Mouse (Mus musculus): ENCODE data around the gene Frs2. TPM values are rescaled to one million over a fixed set of nuclear protein-coding genes. Genes with fewer than 3 reads are reported as not detected.

Gene Frs2
- polyA plus RNA-seq, 1 experiment, result 37.8 TPM

DNA sequence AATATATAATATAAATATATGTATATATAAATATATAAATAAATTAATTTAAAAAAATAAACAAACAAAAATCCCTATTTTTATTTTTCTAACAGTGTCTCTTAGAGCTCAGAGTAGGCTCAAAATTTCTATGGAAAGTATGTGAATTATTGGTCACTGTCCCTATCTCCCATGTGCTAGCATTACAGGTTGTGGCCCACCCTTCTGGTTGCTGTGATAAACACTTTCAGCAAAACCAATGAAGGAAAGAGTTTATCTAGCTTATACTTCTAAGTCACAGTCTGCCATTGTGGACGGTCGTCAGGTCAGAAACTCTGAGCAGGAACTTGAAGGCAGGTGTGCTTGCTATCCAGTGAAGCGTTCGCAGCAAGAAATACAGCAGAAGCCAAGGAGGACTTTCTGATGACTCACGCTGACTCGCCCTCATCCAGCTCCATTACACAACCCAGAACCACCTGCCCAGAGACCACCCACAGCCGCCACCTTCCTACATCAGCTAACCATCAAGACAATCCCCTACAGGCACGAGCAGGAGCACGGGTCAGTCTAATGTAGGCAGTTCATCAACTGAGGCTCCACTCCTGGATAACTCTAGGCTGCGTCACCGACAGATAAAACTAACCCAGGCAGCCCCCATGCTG is 18.6 kb upstream of the Frs2 start:
- no peak for DNase-seq (ENCODE audit: low read depth)
- no peak for TF ChIP-seq POLR2A (IDR thresholded peaks at IDR 0.05; ENCODE audit: borderline replicate concordance, extremely low read depth, insufficient read depth, insufficient read length, poor library complexity, severe bottlenecking)
- no peak for TF ChIP-seq CTCF (IDR thresholded peaks at IDR 0.05; ENCODE audit: borderline replicate concordance, extremely low read depth, insufficient read depth, insufficient read length)

DNA sequence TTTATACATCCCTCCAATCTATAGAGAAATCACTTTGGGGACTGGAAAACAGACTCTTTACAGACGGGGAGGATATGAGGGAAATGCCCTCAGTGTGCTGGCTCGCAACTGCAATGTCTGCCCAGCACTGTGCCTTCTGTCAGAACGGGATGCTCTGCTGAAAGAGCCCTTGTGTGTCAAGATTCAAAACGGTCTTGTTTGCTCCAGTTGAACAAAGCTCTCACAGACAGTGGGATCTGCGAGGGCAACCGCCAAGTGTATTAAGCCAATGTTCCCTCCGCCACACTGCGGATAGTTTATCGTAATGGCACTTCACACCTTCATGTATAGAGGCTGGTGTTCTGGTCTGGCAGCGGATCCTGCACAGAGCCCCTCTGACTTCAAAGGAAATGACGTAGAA is 14.3 kb upstream of the Frs2 start:
- peak; percentile 42 for DNase-seq (ENCODE audit: low read depth)
- TF ChIP-seq POLR2A (IDR thresholded peaks at IDR 0.05; ENCODE audit: borderline replicate concordance, extremely low read depth, insufficient read depth, insufficient read length, poor library complexity, severe bottlenecking), result no peak

DNA sequence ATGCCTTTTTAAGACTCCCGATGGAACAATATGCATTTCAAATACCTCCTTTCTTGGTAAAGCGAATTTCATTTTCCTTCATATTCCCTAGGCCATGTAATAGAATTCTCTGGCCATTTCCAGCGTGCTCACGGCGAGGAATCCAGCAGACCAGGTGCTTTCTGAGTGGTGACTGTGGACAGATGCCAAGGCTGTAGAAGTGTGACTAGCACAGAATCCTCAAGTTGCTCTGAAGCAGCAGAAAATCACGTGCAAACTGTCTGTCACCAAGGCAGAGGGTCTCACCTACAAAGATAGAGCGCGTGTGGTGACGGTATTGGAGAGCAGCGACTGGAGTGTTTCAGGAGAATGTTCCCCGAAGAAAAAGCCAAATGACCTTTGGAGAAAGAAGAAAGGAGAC is 11.8 kb upstream of the Frs2 start:
- TF ChIP-seq CTCF (IDR thresholded peaks at IDR 0.05; ENCODE audit: borderline replicate concordance, extremely low read depth, insufficient read depth, insufficient read length), result no peak
- no peak for TF ChIP-seq POLR2A (IDR thresholded peaks at IDR 0.05; ENCODE audit: borderline replicate concordance, extremely low read depth, insufficient read depth, insufficient read length, poor library complexity, severe bottlenecking)
- no peak for DNase-seq (ENCODE audit: low read depth)

DNA sequence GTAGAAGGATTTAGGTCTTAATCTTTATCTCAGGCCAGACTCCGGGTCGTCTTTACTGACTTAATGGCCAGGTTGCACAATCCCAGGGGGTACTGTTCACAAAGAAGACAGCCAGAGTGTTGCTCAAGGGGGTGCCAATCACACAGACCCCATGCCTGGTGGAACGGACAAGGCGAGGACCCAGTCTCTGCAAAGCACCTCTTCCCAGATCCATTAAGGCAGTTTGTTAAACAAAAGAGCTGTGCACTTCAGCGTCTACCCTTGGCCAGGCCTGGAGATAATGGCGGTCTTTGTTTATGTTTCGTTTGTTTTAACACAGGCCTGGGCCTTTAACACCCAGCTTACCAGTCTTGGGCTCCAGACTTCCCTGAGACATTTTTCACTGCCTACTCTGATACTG is 3.9 kb upstream of the Frs2 start:
- no peak for DNase-seq (ENCODE audit: low read depth)
- TF ChIP-seq POLR2A (IDR thresholded peaks at IDR 0.05; ENCODE audit: borderline replicate concordance, extremely low read depth, insufficient read depth, insufficient read length, poor library complexity, severe bottlenecking) (no peak), CTCF (IDR thresholded peaks at IDR 0.05; ENCODE audit: borderline replicate concordance, extremely low read depth, insufficient read depth, insufficient read length) (no peak)

DNA sequence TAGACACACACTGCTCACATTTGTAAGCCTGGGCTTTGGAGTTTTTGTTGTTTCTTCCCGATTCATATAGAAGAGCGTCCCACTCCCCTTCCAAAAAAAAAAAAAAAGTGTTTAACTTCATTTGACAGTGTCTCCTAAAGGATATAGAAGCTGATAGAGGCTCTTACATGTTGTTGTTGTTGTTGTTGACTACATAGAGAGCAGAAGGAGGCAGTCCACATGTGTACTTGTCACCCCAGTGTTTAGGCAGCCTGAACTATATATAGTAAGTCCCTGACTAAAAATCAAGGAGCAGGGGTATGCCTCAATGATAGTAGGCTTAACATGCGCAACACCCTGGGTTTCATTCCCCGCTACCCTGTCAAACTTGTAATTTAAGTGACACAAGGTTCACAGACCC is 3.3 kb upstream of the Frs2 start:
- no peak for TF ChIP-seq POLR2A (IDR thresholded peaks at IDR 0.05; ENCODE audit: borderline replicate concordance, extremely low read depth, insufficient read depth, insufficient read length, poor library complexity, severe bottlenecking)
- no peak for TF ChIP-seq CTCF (IDR thresholded peaks at IDR 0.05; ENCODE audit: borderline replicate concordance, extremely low read depth, insufficient read depth, insufficient read length)
- no peak for DNase-seq (ENCODE audit: low read depth)

GRCm38 (mm10) chr10:117151241-117151640 is 2.9 kb upstream of the Frs2 start:
- TF ChIP-seq CTCF (IDR thresholded peaks at IDR 0.05; ENCODE audit: borderline replicate concordance, extremely low read depth, insufficient read depth, insufficient read length), result no peak
- DNase-seq (ENCODE audit: low read depth), result no peak

DNA sequence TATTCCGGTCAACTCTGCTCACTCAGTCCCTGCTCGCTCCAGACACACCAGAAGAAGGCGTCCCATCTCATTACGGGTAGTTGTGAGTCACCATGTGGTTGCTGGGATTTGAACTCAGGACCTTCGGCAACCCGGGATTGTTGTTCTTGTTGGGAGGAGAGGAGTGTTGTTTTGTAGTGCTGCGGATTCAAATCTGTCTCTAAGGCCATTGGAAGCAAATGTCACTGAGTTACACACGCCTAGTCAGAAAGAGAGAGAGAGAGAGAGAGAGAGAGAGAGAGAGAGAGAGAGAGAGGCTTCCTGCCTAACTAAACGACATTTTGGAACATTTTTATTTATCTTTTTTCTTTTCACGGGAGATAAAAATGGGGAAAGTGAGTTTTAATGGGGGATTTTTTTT is 2.4 kb upstream of the Frs2 start:
- DNase-seq (ENCODE audit: low read depth), result no peak
- TF ChIP-seq POLR2A (IDR thresholded peaks at IDR 0.05; ENCODE audit: borderline replicate concordance, extremely low read depth, insufficient read depth, insufficient read length, poor library complexity, severe bottlenecking), result no peak
- no peak for TF ChIP-seq CTCF (IDR thresholded peaks at IDR 0.05; ENCODE audit: borderline replicate concordance, extremely low read depth, insufficient read depth, insufficient read length)

- DNase-seq (ENCODE audit: low read depth), result peak; percentile 48
- no peak for TF ChIP-seq CTCF (IDR thresholded peaks at IDR 0.05; ENCODE audit: borderline replicate concordance, extremely low read depth, insufficient read depth, insufficient read length)
- no peak for TF ChIP-seq POLR2A (IDR thresholded peaks at IDR 0.05; ENCODE audit: borderline replicate concordance, extremely low read depth, insufficient read depth, insufficient read length, poor library complexity, severe bottlenecking)
Measured at GRCm38 (mm10) chr10:117149942-117150617, 1.7 kb upstream of the Frs2 start.

- TF ChIP-seq POLR2A (IDR thresholded peaks at IDR 0.05; ENCODE audit: borderline replicate concordance, extremely low read depth, insufficient read depth, insufficient read length, poor library complexity, severe bottlenecking), result no peak
- TF ChIP-seq CTCF (IDR thresholded peaks at IDR 0.05; ENCODE audit: borderline replicate concordance, extremely low read depth, insufficient read depth, insufficient read length), result no peak
- DNase-seq (ENCODE audit: low read depth), result no peak
Measured at GRCm38 (mm10) chr10:117149241-117149640, 907 bp upstream of the Frs2 start.

GRCm38 (mm10) chr10:117147463-117148360 is 622 bp downstream of the Frs2 start:
- TF ChIP-seq POLR2A (IDR thresholded peaks at IDR 0.05; ENCODE audit: borderline replicate concordance, extremely low read depth, insufficient read depth, insufficient read length, poor library complexity, severe bottlenecking) (no peak), CTCF (IDR thresholded peaks at IDR 0.05; ENCODE audit: borderline replicate concordance, extremely low read depth, insufficient read depth, insufficient read length) (no peak)
- DNase-seq (ENCODE audit: low read depth), result peak; percentile 32

DNA sequence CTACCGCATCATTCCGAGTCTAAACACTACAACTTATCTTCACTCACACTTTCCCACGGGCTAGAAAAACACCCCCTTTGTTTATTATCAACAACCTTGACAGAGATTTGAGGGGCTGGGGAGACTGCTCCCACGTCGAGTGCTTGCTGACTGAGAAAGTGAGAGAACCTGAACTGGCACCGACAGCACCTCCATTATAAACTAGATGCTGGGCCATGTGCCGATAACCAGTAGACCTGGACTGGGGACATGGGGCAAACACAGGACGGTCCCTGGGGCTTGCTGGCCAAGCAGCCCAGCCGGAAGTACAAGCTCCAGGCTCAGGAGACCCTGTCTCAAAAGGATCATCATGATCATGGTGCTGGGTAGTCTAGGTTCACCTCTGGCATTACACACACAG is 1.9 kb downstream of the Frs2 start:
- DNase-seq (ENCODE audit: low read depth), result no peak
- TF ChIP-seq CTCF (IDR thresholded peaks at IDR 0.05; ENCODE audit: borderline replicate concordance, extremely low read depth, insufficient read depth, insufficient read length), result no peak
- no peak for TF ChIP-seq POLR2A (IDR thresholded peaks at IDR 0.05; ENCODE audit: borderline replicate concordance, extremely low read depth, insufficient read depth, insufficient read length, poor library complexity, severe bottlenecking)

Measured in brain, embryonic 14.5 days (tissue).